Mouse (Mus musculus): Measurements from ENCODE around the gene Rnasek.
A peak's percentile ranks its signal among the peaks of the same experiment; 100 is the strongest.

Rnasek gene

DNA sequence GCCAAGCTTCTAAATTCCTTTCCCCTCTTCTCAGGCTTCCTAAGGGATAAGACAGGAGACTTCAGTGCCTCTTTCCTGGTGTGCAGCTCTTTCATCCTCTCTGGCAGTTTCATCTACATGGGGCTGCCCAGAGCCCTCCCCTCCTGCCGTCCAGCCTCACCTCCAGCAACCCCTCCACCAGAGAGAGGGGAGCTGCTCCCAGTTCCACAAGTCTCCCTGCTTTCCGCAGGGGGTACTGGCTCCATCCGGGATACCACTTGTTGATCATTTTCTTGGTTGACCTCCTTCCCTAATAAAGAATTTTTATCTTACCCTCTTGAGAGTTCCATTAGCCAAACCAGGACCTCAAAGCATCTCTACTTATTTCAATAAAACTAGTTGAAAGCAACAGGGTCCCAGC lies 23.5 kb downstream of the Rnasek start:
- no peak for DNase-seq (ENCODE audit: low spot score)

DNA sequence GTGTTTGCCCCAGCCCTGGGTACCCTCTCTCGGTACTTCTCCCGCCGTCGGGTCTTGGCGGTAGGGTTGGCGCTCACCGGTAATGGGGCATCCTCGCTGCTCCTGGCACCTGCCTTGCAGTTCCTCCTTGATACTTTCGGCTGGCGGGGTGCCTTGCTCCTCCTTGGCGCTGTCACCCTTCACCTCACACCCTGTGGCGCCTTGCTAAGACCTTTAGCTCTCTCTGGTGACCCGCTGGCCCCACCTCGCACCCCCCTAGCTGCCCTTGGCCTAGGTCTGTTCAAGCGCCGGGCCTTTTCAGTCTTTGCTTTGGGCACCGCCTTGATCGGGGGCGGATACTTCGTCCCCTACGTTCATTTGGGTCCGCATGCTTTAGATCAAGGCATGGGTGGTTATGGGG lies 24.3 kb downstream of the Rnasek start:
- DNase-seq (ENCODE audit: low spot score) = no peak

DNA sequence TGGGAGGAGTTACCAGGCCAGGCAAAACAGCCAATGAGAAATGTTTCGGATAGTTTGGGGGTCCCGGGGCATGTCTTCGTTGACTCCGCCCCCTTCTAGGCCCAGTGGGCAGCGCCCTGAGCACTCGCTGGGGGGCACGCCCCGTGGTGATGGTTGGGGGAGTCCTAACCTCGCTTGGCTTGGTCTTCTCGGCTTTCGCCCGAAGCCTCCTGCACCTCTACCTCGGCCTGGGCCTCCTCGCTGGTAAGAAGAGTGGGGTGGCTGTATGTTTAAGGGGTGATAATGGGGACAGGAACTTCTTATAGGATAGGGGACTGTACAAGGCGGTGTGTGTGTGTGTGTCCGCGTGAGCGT lies 24.8 kb downstream of the Rnasek start:
- DNase-seq (ENCODE audit: low spot score) = no peak

DNA sequence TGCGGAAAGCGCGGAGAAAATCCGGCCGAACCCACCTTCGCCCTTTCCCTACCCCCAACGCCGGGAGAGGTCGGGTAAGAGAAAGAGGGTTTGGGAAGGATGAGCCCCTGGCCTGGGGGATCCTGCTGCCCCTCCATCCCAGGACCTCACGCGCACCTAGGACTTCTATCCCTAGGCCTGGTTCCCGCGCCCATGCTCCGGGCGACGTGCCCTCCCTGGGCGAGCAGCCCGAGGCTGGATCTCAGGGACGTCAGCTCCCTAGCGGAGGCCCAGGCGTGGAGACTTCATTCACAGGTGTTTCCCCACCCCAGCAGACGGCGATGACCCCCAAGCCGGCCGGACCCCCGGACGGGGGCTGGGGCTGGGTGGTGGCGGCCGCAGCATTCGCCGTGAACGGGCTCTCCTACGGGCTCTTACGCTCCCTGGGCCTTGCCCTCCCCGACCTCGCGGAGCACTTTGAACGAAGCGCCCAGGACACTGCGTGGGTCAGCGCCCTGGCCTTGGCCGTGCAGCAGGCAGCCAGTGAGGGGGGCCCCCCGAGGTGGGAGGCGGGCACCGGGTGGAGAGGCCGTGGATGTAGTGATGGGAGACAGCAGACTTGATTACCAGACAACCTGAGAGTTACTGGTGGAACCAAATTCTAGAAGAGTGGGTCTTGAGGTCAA lies 25.3 kb downstream of the Rnasek start:
- DNase-seq (ENCODE audit: low spot score) = peak; percentile 34

DNA sequence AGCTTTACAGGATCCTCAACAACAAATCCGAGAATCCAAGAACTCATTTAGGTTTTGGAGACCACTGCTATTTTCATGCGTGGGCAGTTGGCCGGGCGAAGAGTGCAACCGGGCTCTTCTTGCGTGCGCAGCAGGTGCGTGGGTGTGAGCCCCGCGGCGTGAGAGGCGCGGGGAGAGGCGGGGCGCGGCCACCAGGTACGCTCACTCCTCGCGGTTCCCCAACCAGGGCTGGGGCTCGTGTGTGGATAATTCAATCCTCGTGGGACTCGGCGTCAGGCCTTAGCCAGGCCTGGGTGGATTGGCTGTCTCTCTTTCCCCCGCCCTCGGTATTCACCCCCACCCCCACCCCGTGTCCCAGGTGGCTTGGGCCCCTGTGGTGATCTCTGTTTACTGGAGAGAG lies 25.9 kb downstream of the Rnasek start:
- no peak for DNase-seq (ENCODE audit: low spot score)

DNA sequence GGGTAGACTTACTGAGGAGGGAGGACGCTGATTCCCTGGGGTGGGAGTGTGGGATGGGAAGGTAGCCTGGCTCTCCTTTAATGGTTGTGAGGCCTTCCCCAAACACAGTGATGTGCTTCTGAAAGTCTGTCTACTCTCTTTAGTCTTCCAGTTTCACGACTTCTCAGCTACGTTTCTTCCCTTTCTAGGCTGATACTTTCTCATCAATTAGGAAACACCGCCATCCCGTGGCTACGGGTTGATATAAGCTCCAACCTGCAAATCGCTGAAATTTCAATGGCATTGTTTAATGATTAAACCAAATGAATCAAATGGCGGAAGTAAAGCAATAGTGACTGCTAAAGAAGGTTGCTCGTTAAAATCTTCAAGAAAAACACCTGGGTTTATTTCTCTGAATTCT lies 26.7 kb downstream of the Rnasek start:
- DNase-seq (ENCODE audit: low spot score) = peak; percentile 80

DNA sequence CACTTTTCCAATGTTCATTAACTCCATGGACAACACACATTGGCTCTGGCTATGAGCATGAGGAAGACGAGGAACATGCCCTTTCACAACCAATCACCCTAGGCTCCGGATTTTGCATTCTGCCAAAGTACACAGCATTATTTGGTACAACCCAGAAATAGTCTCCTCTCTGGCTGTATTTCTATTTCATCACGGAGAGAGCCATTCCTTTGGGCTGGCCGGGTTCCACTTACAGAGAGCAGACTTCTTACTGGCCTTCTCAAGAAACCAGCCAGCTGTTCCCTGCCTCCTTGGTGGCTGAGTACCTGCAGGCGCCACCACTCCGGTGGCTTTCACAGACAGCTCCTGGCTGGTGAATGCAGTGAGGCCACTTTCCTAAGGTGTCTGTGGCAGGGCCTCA lies 27.2 kb downstream of the Rnasek start, which contains the start of gene Slc16a11:
Slc16a11 (plus strand) TSS at position 330 of the 400 bp plus-strand sequence.
- no peak for DNase-seq (ENCODE audit: low spot score)

DNA sequence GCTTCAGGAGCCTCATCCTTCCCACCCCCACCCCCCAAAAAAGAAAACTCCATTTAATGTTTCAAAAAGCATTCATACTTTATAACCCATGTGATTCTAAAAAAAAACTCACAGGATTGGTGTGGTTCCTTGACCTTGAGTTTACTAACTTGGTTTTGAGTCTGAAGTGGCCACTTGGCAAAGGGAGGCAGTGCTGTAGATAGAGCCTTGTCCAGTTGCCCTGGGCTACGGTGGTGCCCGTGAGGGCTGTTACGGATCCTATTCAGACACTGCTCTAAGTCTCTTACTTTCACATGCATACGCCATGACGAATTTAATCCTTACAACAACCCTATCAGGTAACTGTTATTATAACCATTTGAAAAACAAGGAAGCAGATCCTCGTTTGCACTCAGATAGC lies 27.7 kb downstream of the Rnasek start:
- DNase-seq (ENCODE audit: low spot score) = no peak

DNA sequence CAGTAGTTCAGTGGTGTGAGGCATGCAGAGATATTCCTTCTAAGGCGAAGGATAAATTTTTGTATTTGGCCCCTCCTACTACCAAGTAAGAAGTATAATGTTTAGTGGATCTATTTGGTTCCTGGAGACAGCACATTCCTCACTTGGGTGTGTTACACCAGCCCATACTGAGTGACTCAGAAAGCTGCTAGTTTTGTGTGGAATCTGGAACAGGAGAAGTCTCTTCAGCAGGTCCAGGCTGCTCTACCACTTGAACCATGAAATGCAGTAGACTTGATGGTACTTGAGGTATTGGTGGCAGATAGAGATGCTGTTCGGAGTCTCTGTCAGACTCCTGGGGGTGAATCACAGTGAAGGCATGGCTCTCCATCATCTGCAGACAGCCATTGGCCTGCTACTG lies 29.0 kb downstream of the Rnasek start:
- no peak for DNase-seq (ENCODE audit: low spot score)

DNA sequence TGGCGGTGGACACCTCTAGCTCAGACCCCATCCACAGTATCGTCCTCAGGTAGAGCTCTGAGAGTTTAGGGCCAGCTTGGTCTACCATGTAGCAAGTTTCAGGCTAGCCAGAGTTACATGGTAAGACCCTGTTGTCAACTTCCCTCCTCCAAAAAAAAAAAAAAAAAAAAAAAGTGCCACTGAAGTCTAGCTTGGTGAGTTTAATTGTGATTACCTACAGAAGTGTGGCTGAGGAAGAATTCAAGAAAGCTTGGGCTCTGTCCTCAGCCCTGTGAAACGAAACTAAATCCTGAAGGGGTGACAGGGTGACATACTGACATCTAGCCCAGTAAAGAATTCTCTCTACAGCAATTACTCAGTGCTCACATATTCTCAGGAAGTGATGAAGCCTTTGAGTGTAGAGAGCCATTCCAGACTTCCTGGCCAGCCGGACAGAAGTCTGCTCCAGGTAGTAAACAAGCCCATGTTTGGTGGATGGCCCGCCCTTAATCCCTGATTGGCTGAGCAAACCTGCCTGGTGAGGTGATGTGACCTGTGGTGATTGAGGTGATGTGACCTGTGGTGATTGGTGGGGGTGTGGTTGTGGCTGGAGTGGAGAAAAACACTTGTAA lies 30.8 kb downstream of the Rnasek start:
- DNase-seq (ENCODE audit: low spot score) = no peak

DNA sequence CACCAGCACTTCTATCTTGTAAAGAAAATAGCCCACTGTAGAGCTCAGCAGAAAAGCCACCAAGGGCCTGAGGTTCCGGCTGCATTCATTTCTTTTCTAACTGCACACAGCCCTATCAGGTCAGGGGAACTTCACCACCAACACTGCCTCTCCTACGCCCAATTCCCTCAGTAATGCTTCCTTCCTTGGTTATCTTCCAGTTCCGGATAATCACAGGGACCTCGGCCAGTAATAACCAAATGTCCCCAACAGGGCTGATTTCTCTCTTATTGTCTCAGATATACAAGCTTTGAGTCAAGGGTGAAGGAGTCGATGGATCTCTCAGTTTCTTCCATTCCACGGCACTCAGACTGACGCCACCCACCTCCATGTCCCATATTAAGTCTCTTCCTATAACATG lies 32.4 kb downstream of the Rnasek start:
- DNase-seq (ENCODE audit: low spot score) = no peak

DNA sequence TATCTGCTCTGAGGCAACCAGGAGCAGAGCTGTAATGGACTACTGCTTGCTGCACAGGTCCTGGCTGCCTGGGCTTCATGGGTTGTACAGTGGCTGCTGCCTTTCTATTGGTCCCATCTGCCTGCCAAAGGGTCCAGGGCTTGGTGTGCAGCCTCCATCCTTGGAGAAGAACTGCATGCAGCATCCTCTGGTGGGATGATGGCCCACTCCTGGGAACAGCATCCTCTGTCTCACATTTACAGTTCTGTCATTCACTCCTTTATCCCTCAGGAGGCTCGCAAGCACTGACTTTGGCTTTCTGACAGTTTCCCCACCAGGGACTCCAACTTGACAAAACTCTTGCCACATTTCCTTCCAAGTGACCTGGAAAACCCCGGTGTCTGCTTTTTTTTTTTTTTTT lies 32.8 kb downstream of the Rnasek start:
- no peak for DNase-seq (ENCODE audit: low spot score)

DNA sequence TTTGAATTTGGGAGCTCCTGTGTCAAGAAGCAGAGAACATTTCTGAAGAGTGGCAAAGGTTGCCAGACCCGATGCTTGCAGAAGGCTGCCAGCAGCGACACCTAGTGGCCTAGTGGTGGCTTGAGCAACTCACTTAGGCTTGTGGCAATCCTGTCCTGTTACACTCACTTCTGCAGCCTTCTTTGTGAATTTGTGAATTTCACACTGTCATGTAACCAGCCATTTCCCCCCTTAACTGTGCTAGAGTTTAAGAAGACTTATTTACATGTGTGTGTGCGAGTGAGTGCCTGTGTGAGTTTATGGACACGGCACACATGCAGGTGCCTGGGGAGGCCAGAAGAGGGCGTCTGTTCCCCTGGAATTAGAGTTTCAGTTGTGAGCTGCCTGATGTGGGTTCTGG lies 38.0 kb downstream of the Rnasek start:
- DNase-seq (ENCODE audit: low spot score) = peak; percentile 90

DNA sequence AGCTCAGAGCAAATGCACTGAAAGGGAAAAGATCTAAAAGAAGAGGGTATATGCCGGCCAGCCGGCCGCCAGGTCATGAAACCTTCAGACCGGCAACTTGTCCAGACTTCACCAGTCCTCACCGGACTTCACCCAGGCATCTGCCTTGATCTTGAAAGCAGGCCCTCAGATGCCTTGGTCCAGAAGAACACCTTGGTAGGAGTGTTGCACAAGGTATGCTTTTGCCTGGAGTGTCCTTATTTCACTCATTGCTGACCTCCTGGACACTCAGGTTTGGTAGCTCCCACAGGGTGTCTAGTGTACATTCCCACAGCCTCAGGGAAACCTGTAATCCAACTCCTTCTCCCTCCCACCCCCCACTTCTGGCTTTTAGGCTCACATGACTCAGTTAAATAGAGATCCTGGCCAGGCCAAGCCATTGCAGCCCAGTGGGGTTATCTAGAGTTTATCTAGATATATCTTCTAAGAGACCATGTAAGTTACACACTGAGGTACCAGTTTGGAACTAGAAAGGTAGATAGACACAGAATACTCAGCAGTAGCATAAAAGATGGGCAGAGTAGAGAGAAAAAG lies 39.5 kb downstream of the Rnasek start:
- no peak for DNase-seq (ENCODE audit: low spot score)

DNA sequence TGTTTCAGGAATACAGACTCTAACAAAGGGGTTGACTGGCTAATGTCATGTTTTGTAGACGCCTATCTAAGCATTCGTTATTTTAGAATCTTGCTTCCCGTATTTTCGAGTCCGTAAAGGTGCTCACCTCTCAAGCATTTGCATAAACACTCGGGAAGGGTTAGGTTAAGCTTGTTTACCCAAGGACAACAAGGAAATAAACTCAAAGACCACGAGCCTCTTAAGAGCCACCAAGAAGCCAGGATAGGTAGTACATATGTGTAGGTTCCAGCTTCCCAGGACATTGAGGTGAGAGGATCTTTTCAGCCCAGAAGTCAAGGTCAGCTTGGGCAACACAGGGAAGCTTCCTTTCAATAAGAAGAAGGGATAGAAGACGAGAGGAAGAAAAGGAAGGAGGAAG lies 40.5 kb downstream of the Rnasek start:
- no peak for DNase-seq (ENCODE audit: low spot score)

DNA sequence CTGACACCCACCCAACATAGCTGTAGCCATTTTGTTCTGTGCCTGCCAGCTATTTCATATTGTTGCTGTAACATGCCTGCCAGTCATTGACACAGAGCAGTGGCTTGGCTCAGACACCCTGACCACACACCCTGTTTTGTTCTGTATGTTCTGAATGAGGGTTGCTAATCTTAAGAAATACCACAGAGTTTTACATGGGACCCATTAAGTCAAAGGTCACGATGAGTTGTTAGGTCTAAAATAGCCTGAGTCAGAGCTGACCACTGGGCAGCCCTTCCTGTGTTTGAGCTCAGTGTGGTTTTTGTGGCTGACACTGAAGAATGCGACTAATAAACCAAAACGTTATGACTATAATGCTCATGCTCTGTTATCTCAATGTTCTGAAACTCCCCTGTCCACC lies 41.3 kb downstream of the Rnasek start:
- DNase-seq (ENCODE audit: low spot score) = no peak

DNA sequence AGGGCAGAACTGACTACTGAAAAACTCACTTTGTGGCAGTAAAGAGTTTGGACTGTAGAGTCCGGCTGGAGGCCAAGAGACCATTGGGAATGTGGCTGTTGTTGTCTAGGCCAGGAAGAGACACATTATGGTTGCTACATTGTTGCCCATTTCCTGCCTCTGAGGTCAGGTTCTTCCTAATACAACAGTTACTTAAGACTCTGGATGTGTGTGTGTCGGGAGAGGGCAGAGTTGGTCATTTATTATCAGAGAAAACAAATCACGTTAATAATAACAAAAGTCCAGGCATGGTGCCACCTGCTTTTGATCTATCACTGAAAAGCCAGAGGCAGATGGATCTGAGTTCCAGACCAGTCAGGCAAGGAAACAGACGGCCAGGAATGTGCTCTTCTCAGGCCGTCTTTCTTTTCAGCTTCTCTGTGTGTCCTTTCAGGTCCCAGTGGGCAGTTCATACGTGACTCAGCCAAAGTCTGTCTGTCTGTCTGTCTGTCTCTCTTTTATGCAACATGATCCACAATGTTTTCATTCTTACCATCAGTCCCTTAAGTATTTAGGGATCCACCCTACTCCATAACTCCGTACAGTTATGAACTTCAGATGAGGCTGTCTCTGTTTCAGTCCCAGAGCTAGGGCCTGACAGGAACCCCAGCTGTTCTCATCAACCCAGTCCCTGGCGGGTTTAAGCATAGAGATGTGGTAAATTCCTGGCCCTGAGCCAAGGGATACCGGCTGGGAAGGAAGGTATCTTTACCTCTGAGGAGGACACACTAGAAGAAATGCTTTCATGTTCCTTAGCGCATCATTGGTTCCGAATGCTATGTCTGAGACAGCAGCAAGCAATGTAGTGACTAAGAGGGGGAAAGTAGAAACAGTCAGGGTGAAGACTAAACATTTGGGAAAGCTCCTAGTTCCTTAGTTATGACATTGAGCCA lies 46.0 kb downstream of the Rnasek start:
- peak; percentile 13 for DNase-seq (ENCODE audit: low spot score)

DNA sequence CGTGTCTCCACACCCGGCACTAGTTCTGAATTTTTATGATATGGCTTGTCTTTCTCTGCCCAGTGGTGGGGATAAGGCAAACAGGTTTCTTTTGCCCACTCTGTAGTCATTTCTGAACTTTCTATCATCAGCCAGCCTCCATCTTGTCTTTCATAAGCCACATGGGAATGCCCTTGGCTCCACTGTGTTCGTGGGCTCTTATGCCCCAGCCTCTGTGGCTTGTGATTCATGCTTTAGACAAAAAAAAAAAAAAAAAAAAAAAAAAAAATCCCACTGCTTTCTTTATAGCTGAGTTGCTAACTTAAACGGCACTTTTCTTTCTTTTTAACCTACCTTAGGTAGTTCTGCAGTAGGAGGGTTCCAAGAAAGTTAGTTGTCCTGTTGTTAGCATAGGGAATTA lies 47.5 kb downstream of the Rnasek start:
- no peak for DNase-seq (ENCODE audit: low spot score)

DNA sequence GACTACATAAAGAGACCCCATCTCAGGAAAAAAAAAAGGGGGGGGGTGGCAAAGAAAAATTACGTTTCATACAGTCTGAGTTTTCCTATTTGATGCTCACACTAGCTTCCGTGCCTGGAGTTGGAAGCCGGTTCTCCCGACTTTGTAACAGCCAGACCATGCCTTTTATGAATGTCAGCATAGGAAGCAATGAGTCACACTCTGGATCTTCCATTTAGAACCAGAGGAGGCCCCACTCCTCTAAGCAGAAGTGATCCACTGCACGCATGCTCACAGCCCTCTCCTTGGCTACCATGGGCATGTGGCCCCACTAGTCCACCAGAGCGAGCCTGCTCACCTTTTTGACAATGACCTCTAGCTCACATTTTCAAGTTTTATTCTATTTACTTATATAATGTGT lies 48.5 kb downstream of the Rnasek start:
- DNase-seq (ENCODE audit: low spot score) = no peak

DNA sequence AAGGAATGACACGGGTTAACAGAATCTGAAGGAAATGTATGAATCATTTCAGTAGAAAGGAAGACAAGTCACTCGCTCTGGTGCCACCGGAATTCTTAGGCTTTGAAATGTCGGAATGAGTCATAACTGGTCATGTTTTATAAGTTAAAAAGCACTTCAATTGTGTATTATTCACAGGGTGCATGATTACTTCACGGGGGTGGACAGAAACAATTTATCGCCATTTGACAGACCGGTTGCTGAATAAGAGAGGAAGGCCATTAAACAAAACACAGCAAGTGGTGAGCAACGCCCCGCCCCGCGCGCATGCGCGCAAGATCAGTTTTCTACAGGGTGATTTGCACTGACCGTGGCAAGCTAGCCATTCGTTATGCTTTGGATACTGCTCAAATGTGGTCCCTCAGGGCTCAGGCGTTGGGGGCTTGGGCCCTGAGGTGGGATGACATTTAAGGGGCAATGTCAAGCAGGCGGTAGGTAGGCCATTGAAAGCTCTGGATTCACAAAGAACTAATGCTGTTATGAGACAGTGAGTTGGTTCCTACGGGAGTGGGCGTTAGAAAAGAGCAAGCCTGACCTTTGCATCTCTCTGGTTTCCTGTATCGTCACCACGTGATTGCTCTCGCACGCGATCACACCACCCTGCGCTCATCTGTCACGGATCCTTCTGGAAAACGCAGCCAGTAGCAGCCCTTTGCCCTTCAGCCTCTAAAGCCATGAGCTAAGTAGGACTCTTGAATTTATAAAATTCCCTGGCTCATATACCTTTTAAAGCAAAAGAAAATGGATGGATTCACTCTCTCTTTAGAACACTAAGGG lies 50.1 kb downstream of the Rnasek start:
- no peak for DNase-seq (ENCODE audit: low spot score)
